Comparison of ENCODE assay signal across 51 mouse cellular contexts in the genomic region with DNA sequence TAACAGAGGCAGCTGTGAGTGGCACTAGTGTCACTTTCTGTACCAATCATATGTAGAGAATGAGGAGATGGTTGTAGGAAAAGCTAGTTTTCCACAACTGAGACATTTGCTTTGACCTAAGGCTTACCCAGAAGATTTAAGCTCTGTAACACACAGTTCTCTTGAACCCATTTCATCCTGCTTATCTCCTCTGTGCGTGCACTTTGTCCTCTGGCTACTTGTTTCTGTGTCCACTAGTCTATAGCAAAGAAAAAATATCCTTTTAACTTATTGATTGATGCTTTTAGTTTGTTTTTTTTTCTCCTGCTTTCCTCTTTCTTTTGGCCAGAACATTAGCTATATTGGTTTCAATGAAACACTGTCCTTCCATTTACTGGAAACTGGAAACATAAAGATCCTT. TPM values are rescaled to one million over a fixed set of nuclear protein-coding genes. Genes with fewer than 3 reads are reported as not detected.
"Had no signal": no experiment of that assay in that cellular context is flagged by ENCODE, and none has a peak within 500 bp of the region (broad histone marks: within the 10 kb centered on the region; RNA-seq: fewer than 3 reads in every experiment).

No protein-coding gene starts in this region.

- H3K4me3 ChIP-seq: heart, embryonic 10.5 days; heart, embryonic 12.5 days; heart, embryonic 13.5 days; heart, embryonic 15.5 days; hindbrain, embryonic 10.5 days; hindbrain, embryonic 12.5 days; hindbrain, embryonic 13.5 days; hindbrain, embryonic 15.5 days; intestine, embryonic 15.5 days; kidney, embryonic 15.5 days; layer of hippocampus, adult 2 months had no signal

- H3K4me2 ChIP-seq: heart, embryonic 11.5 days; heart, embryonic 12.5 days; heart, embryonic 13.5 days; heart, embryonic 15.5 days; hindbrain, embryonic 12.5 days; hindbrain, embryonic 13.5 days; hindbrain, embryonic 14.5 days; hindbrain, embryonic 15.5 days; intestine, embryonic 15.5 days; kidney, embryonic 15.5 days had no signal

- H3K9ac ChIP-seq: heart, embryonic 12.5 days; heart, embryonic 13.5 days; heart, embryonic 15.5 days; hindbrain, embryonic 12.5 days; hindbrain, embryonic 13.5 days; hindbrain, embryonic 14.5 days; hindbrain, embryonic 15.5 days; intestine, embryonic 15.5 days; kidney, embryonic 15.5 days had no signal

- H3K4me1 ChIP-seq: heart, embryonic 10.5 days; heart, embryonic 12.5 days; heart, embryonic 13.5 days; heart, embryonic 15.5 days; hindbrain, embryonic 10.5 days; hindbrain, embryonic 12.5 days; hindbrain, embryonic 13.5 days; hindbrain, embryonic 15.5 days; intestine, embryonic 15.5 days; kidney, embryonic 15.5 days had no signal

- H3K9me3 ChIP-seq: heart, embryonic 10.5 days; heart, embryonic 12.5 days; heart, embryonic 13.5 days; heart, embryonic 15.5 days; hindbrain, embryonic 10.5 days; hindbrain, embryonic 12.5 days; hindbrain, embryonic 13.5 days; hindbrain, embryonic 15.5 days; intestine, embryonic 15.5 days; kidney, embryonic 15.5 days had no signal

- DNase-seq: heart, postnatal 10 days; heart, postnatal 14 days; heart, postnatal 36 days; heart, postnatal 4 days; kidney, adult 11 months; kidney, adult 18-20 months; kidney, adult 2 months; kidney, adult 8-10 months; kidney, adult 9 months; kidney, postnatal 10 days; kidney, postnatal 14 days; kidney, postnatal 25 days; kidney, postnatal 36 days; kidney, postnatal 4 days; layer of hippocampus, adult 9-11 months; layer of hippocampus, postnatal 36 days had no signal

- H3K27me3 ChIP-seq: heart, embryonic 12.5 days; heart, embryonic 13.5 days; heart, embryonic 15.5 days; hindbrain, embryonic 12.5 days; hindbrain, embryonic 13.5 days; hindbrain, embryonic 15.5 days; intestine, embryonic 15.5 days; kidney, embryonic 15.5 days had no signal

- ATAC-seq: hindbrain, embryonic 16.5 days; hindbrain, postnatal 0 days; inflammation-experienced regulatory T-cells, adult 6 months; intestine, embryonic 15.5 days; intestine, embryonic 16.5 days; intestine, postnatal 0 days had no signal

- H3K27ac ChIP-seq: heart, embryonic 10.5 days; heart, embryonic 13.5 days; heart, embryonic 15.5 days; hindbrain, embryonic 10.5 days; hindbrain, embryonic 12.5 days; hindbrain, embryonic 13.5 days; hindbrain, embryonic 14.5 days; hindbrain, embryonic 15.5 days; hindbrain, postnatal 0 days; intestine, embryonic 15.5 days; kidney, embryonic 15.5 days; kidney, postnatal 0 days; layer of hippocampus, adult 2 months had no signal

- H3K36me3 ChIP-seq: heart, embryonic 10.5 days; heart, embryonic 12.5 days; heart, embryonic 13.5 days; heart, embryonic 15.5 days; hindbrain, embryonic 10.5 days; hindbrain, embryonic 12.5 days; hindbrain, embryonic 13.5 days; hindbrain, embryonic 15.5 days; intestine, embryonic 15.5 days; kidney, embryonic 15.5 days had no signal

RNA-seq across cellular contexts. Expression of gene Slco1a1, which starts 15.7 kb away (rescaled TPM):
- total RNA-seq: heart, adult 8-10 months; heart, postnatal 10 days; heart, postnatal 14 days; heart, postnatal 25 days; heart, postnatal 36 days; heart, postnatal 4 days; hematopoietic stem cell, adult 5-6 weeks; hindbrain, postnatal 0 days; layer of hippocampus, adult 18-20 months; layer of hippocampus, adult 2 months; layer of hippocampus, adult 8-10 months; layer of hippocampus, postnatal 10 days; layer of hippocampus, postnatal 14 days; layer of hippocampus, postnatal 25 days; layer of hippocampus, postnatal 36 days had no signal
- polyA plus RNA-seq: heart, embryonic 10.5 days; heart, embryonic 11.5 days; heart, embryonic 12.5 days; heart, embryonic 13.5 days; heart, embryonic 14.5 days; heart, embryonic 15.5 days; heart, embryonic 16.5 days; heart, postnatal 0 days; hindbrain, embryonic 10.5 days; hindbrain, embryonic 11.5 days; hindbrain, embryonic 12.5 days; hindbrain, embryonic 13.5 days; hindbrain, embryonic 14.5 days; hindbrain, embryonic 15.5 days; hindbrain, embryonic 16.5 days; hindbrain, postnatal 0 days; inflammation-experienced regulatory T-cells, adult 6 months; intestine, embryonic 14.5 days; intestine, embryonic 15.5 days; intestine, embryonic 16.5 days; intestine, postnatal 0 days; kidney, adult 2 months; kidney, embryonic 14.5 days; kidney, embryonic 15.5 days; kidney, embryonic 16.5 days; large intestine, adult 2 months had no signal

RNA-seq across cellular contexts. Expression of gene Gm6614, which starts 48.8 kb away (rescaled TPM):
- total RNA-seq: heart, adult 8-10 months; heart, postnatal 10 days; heart, postnatal 14 days; heart, postnatal 25 days; heart, postnatal 36 days; heart, postnatal 4 days; hematopoietic stem cell, adult 5-6 weeks; layer of hippocampus, adult 18-20 months; layer of hippocampus, adult 2 months; layer of hippocampus, postnatal 10 days; layer of hippocampus, postnatal 14 days; layer of hippocampus, postnatal 25 days; layer of hippocampus, postnatal 36 days had no signal
- polyA plus RNA-seq: heart, embryonic 10.5 days; heart, embryonic 11.5 days; heart, embryonic 12.5 days; heart, embryonic 13.5 days; heart, embryonic 14.5 days; heart, embryonic 15.5 days; heart, embryonic 16.5 days; heart, postnatal 0 days; hindbrain, embryonic 10.5 days; hindbrain, embryonic 11.5 days; hindbrain, embryonic 12.5 days; hindbrain, embryonic 13.5 days; hindbrain, embryonic 14.5 days; hindbrain, embryonic 15.5 days; hindbrain, embryonic 16.5 days; hindbrain, postnatal 0 days; inflammation-experienced regulatory T-cells, adult 6 months; intestine, embryonic 14.5 days; intestine, embryonic 15.5 days; intestine, embryonic 16.5 days; intestine, postnatal 0 days; kidney, embryonic 14.5 days; kidney, embryonic 15.5 days; kidney, embryonic 16.5 days; kidney, postnatal 0 days; large intestine, adult 2 months had no signal
